Mouse (Mus musculus) liver, embryonic 14 days (tissue): Measurements from ENCODE around the gene Tapt1. TPM values are rescaled to one million over a fixed set of nuclear protein-coding genes. Genes with fewer than 3 reads are reported as not detected.

Experiments used
- polyA plus RNA-seq: library from polyadenylated mRNA; depleted of rRNA; stranded (reverse); fragments of >200 nt; gene quantifications from 2 replicates; pipeline ENCODE4 v1.2.3, GENCODE M21; 2012; rRNA removed

Gene Tapt1
- polyA plus RNA-seq: 28.8 and 36.1 TPM in 2 replicates

GRCm38 (mm10) chr5:44226521-44227461 is at the start of gene Tapt1:
Tapt1 (minus strand) TSS chr5:44226626.

Other genes with a start within 250 kb of the Tapt1 start
- gene Fgfbp1, start 244.8 kb downstream of the Tapt1 start, polyA plus RNA-seq: 0.09 and 0.11 TPM in 2 replicates
- 4.2 and 5.2 TPM in 2 replicates for gene Prom1, start 124.6 kb downstream of the Tapt1 start, polyA plus RNA-seq